Mouse (Mus musculus) liver, embryonic 13.5 days (tissue): Measurements from ENCODE around the gene Foxl1. TPM values are rescaled to one million over a fixed set of nuclear protein-coding genes. Genes with fewer than 3 reads are reported as not detected.
A peak's percentile ranks its signal among the peaks of the same experiment; 100 is the strongest.

ENCODE experiments used
- ATAC-seq: fragments of 200-750 bp; cut with Nextera tagmentation; 2 replicates; pipeline ENCODE4 v1.8.0; 2017; ENCODE audit warnings: low read depth, mild to moderate bottlenecking, moderate number of reproducible peaks, moderate library complexity
- DNase-seq: peaks from one replicate; pipeline ENCODE4 v3.0.0; 2022
- H3K27ac ChIP-seq: fragments of 300-500 bp; sonication (generic); 2 replicates; pipeline ENCODE4 v1.5.1; 2015; ENCODE audit warnings: moderate library complexity, mild to moderate bottlenecking, inconsistent platforms
- H3K27me3 ChIP-seq: fragments of 300-500 bp; sonication (generic); 2 replicates; pipeline ENCODE4 v1.6.1; 2015; ENCODE audit warnings: mild to moderate bottlenecking, inconsistent platforms
- H3K36me3 ChIP-seq: fragments of 300-500 bp; sonication (generic); 2 replicates; pipeline ENCODE4 v1.6.1; 2015; ENCODE audit warnings: mild to moderate bottlenecking, inconsistent platforms
- H3K4me1 ChIP-seq: fragments of 300-500 bp; sonication (generic); replicated peaks from 2 replicates; pipeline ENCODE4 v1.6.1; 2015; ENCODE audit warnings: inconsistent platforms
- H3K4me2 ChIP-seq: fragments of 300-500 bp; sonication (generic); 2 replicates; pipeline ENCODE4 v1.6.1; 2015; ENCODE audit warnings: inconsistent platforms, mild to moderate bottlenecking, moderate library complexity
- H3K4me3 ChIP-seq: fragments of 300-500 bp; sonication (generic); replicated peaks from 2 replicates; pipeline ENCODE4 v1.5.1; 2015; ENCODE audit warnings: mild to moderate bottlenecking, inconsistent platforms
- H3K9ac ChIP-seq: fragments of 300-500 bp; sonication (generic); 2 replicates; pipeline ENCODE4 v1.6.1; 2015; ENCODE audit warnings: mild to moderate bottlenecking, inconsistent platforms
- H3K9me3 ChIP-seq: fragments of 300-500 bp; sonication (generic); replicated peaks from 2 replicates; pipeline ENCODE4 v1.6.1; 2016; ENCODE audit warnings: inconsistent platforms
- WGBS: fragments of 180-500 bp; shearing (Covaris S2); methylation state at CpG from one replicate; pipeline ENCODE4 v1.1.7; 2015; ENCODE audit not compliant: insufficient replicate concordance; 5-methylcytosine and 5-hydroxymethylcytosine counted together
- polyA plus RNA-seq: library from polyadenylated mRNA; unstranded; fragments of >200 nt; fragmentation: Nextera tagmentation; extraction: Ambion mirVana; gene quantifications from 2 replicates; pipeline ENCODE4 v1.2.1, GENCODE M21; 2015

Foxl1 gene
- polyA plus RNA-seq, 1 experiment from 2014 or later: 0.14 TPM

GRCm38 (mm10) chr8:121084210-121084951 lies 43.4 kb upstream of the Foxl1 start, which contains the start of gene Foxf1:
Gene Foxf1, plus strand, starts transcription at chr8:121084386.
- 0 out of 2 replicates have a peak, but pooled peaks cover 8% of the 10 kb centered on the region for H3K4me1 ChIP-seq
- H3K4me2 ChIP-seq: peak within 1 kb of the TSS; percentile 64
- no peaks in the 10 kb centered on the region for H3K36me3 ChIP-seq
- DNase-seq (no peak), ATAC-seq (peak; percentile 29; the same call in 1 of the 2 replicates)
- H3K27ac ChIP-seq: peak within 1 kb of the TSS; percentile 34; the same call in 1 of the 2 replicates
- WGBS: under 1% methylated on average over 64 of the region's 83 CpGs
- peak within 1 kb of the TSS; percentile 54 for H3K9ac ChIP-seq
- H3K4me3 ChIP-seq: peak within 1 kb of the TSS; percentile 58
- H3K9me3 ChIP-seq: no peaks in the 10 kb centered on the region
- H3K27me3 ChIP-seq: peaks cover 100% of the 10 kb centered on the region

GRCm38 (mm10) chr8:121085011-121085410 lies 42.7 kb upstream of the Foxl1 start:
- H3K27ac ChIP-seq: no peak overlapping the region
- ATAC-seq: no peak
- H3K36me3 ChIP-seq: no peaks in the 10 kb centered on the region
- 0 out of 2 replicates have a peak, but pooled peaks cover 8% of the 10 kb centered on the region for H3K4me1 ChIP-seq
- H3K9me3 ChIP-seq: no peaks in the 10 kb centered on the region
- H3K27me3 ChIP-seq: peaks cover 100% of the 10 kb centered on the region
- no peak for DNase-seq
- peak overlapping the region; percentile 54 for H3K9ac ChIP-seq
- 4% methylated on average over 30 of the region's 30 CpGs for WGBS
- peak overlapping the region; percentile 58 for H3K4me3 ChIP-seq
- H3K4me2 ChIP-seq: peak overlapping the region; percentile 64; the same call in 1 of the 2 replicates

- Histone ChIP-seq H3K4me2 (peak overlapping the region; percentile 64; the same call in 1 of the 2 replicates), H3K9me3 (no peaks in the 10 kb centered on the region), H3K4me3 (peak overlapping the region; percentile 58), H3K36me3 (no peaks in the 10 kb centered on the region), H3K27ac (no peak overlapping the region), H3K9ac (peak overlapping the region; percentile 54), H3K27me3 (peaks cover 100% of the 10 kb centered on the region), H3K4me1 (0 out of 2 replicates have a peak, but pooled peaks cover 8% of the 10 kb centered on the region)
- DNase-seq (no peak), ATAC-seq (no peak)
- WGBS: 53% methylated on average over 3 of the region's 3 CpGs
Observed at GRCm38 (mm10) chr8:121085561-121085960, 42.2 kb upstream of the Foxl1 start.

- H3K27ac ChIP-seq: no peak overlapping the region
- H3K9ac ChIP-seq: peak overlapping the region; percentile 54
- H3K27me3 ChIP-seq: peaks cover 100% of the 10 kb centered on the region
- peak overlapping the region; percentile 28 for H3K4me2 ChIP-seq
- H3K9me3 ChIP-seq: no peaks in the 10 kb centered on the region
- H3K36me3 ChIP-seq: no peaks in the 10 kb centered on the region
- ATAC-seq (no peak), DNase-seq (no peak)
- peak overlapping the region; percentile 58 for H3K4me3 ChIP-seq
- H3K4me1 ChIP-seq: peaks cover 8% of the 10 kb centered on the region; the same call in 1 of the 2 replicates
- 20% methylated on average over 19 of the region's 19 CpGs for WGBS
Observed at GRCm38 (mm10) chr8:121086004-121086900, 41.5 kb upstream of the Foxl1 start.

- Histone ChIP-seq H3K4me2 (no peak overlapping the region), H3K4me3 (0 out of 2 replicates have a peak overlapping the region, but pooled peaks have one; percentile 1), H3K27me3 (peaks cover 98% of the 10 kb centered on the region), H3K36me3 (no peaks in the 10 kb centered on the region), H3K27ac (no peak overlapping the region), H3K4me1 (peaks cover 6% of the 10 kb centered on the region; the same call in 1 of the 2 replicates), H3K9me3 (no peaks in the 10 kb centered on the region), H3K9ac (no peak overlapping the region)
- ATAC-seq (no peak), DNase-seq (no peak)
- WGBS: 22% methylated on average over 8 of the region's 8 CpGs
Observed at GRCm38 (mm10) chr8:121088281-121088680, 39.5 kb upstream of the Foxl1 start.

- H3K27ac ChIP-seq: no peak overlapping the region
- H3K9me3 ChIP-seq: no peaks in the 10 kb centered on the region
- H3K4me3 ChIP-seq: peak overlapping the region; percentile 6; the same call in 1 of the 2 replicates
- H3K4me1 ChIP-seq: peaks cover 3% of the 10 kb centered on the region; the same call in 1 of the 2 replicates
- ATAC-seq: no peak
- no peak for DNase-seq
- H3K36me3 ChIP-seq: no peaks in the 10 kb centered on the region
- H3K27me3 ChIP-seq: peaks cover 98% of the 10 kb centered on the region
- 17% methylated on average over 40 of the region's 40 CpGs for WGBS
- 0 out of 2 replicates have a peak overlapping the region, but pooled peaks have one; percentile 17 for H3K9ac ChIP-seq
- peak overlapping the region; percentile 24 for H3K4me2 ChIP-seq
Observed at GRCm38 (mm10) chr8:121088871-121089630, 38.7 kb upstream of the Foxl1 start.

GRCm38 (mm10) chr8:121089631-121090380 lies 37.9 kb upstream of the Foxl1 start:
- H3K4me3 ChIP-seq: no peak overlapping the region
- H3K4me2 ChIP-seq: peak overlapping the region; percentile 24
- peaks cover 92% of the 10 kb centered on the region for H3K27me3 ChIP-seq
- H3K27ac ChIP-seq: no peak overlapping the region
- H3K36me3 ChIP-seq: no peaks in the 10 kb centered on the region
- DNase-seq (no peak), ATAC-seq (no peak)
- no peaks in the 10 kb centered on the region; the same call in 1 of the 2 replicates for H3K4me1 ChIP-seq
- H3K9ac ChIP-seq: 0 out of 2 replicates have a peak overlapping the region, but pooled peaks have one; percentile 17
- 18% methylated on average over 32 of the region's 32 CpGs for WGBS
- H3K9me3 ChIP-seq: no peaks in the 10 kb centered on the region

- no peak overlapping the region for H3K4me2 ChIP-seq
- no peaks in the 10 kb centered on the region; the same call in 1 of the 2 replicates for H3K4me1 ChIP-seq
- ATAC-seq (no peak), DNase-seq (no peak)
- H3K9me3 ChIP-seq: no peaks in the 10 kb centered on the region
- H3K27me3 ChIP-seq: peaks cover 83% of the 10 kb centered on the region
- WGBS: 17% methylated on average over 1 of the region's 1 CpGs
- H3K27ac ChIP-seq: no peak overlapping the region
- no peak overlapping the region for H3K4me3 ChIP-seq
- no peaks in the 10 kb centered on the region for H3K36me3 ChIP-seq
- H3K9ac ChIP-seq: no peak overlapping the region
Observed at GRCm38 (mm10) chr8:121090716-121091115, 37.0 kb upstream of the Foxl1 start.

- H3K27ac ChIP-seq: no peak overlapping the region
- WGBS: 22% methylated on average over 6 of the region's 6 CpGs
- DNase-seq: no peak
- no peaks in the 10 kb centered on the region for H3K9me3 ChIP-seq
- ATAC-seq: no peak
- H3K4me3 ChIP-seq: no peak overlapping the region
- no peak overlapping the region for H3K9ac ChIP-seq
- peaks cover 2% of the 10 kb centered on the region for H3K36me3 ChIP-seq
- no peaks in the 10 kb centered on the region; the same call in 1 of the 2 replicates for H3K4me1 ChIP-seq
- no peak overlapping the region for H3K4me2 ChIP-seq
- H3K27me3 ChIP-seq: peaks cover 69% of the 10 kb centered on the region
Observed at GRCm38 (mm10) chr8:121092141-121092540, 35.6 kb upstream of the Foxl1 start.

GRCm38 (mm10) chr8:121092627-121093026 lies 35.1 kb upstream of the Foxl1 start:
- Histone ChIP-seq H3K36me3 (peaks cover 7% of the 10 kb centered on the region), H3K4me2 (no peak overlapping the region), H3K9me3 (no peaks in the 10 kb centered on the region), H3K27ac (no peak overlapping the region), H3K9ac (no peak overlapping the region), H3K4me1 (no peaks in the 10 kb centered on the region; the same call in 1 of the 2 replicates), H3K27me3 (peaks cover 64% of the 10 kb centered on the region), H3K4me3 (no peak overlapping the region)
- DNase-seq: peak; percentile 40
- 3% methylated on average over 16 of the region's 16 CpGs for WGBS
- ATAC-seq: no peak
